Mouse (Mus musculus): Measurements from ENCODE around the gene Crk. TPM values are rescaled to one million over a fixed set of nuclear protein-coding genes. Genes with fewer than 3 reads are reported as not detected.

The Crk gene
- total and polyA plus RNA-seq, 2 experiments from 2014 or later = 57.0 to 88.4 TPM

DNA sequence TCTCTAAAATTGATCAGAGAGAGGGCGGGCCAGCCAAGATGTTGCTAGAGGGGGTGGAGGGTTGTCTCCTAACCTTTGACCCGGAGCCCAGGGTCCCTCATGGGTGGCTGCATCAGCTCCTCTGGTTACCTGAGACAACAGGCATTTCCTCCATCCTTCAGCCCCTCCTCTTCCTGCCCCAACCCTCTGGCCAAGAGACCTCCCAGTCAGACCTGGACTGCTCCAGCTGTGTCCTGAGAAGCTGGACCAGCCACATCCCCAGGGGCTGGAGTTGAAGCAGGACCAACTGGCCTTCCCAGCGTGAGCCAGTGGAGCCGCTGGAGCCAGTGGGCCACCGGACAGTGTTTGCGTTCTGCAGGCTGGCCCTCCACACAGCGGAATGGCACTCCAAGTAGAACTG lies 28.7 kb upstream of the Crk start, which contains the start of gene Myo1c:
Gene Myo1c, plus strand, starts transcription at position 194 of the 400 bp plus-strand sequence.
- DNase-seq (ENCODE audit: low spot score) (peak; percentile 32), ATAC-seq (ENCODE audit: insufficient read depth, low read depth) (no peak)
- H3K36me3 ChIP-seq (replicated peaks; ENCODE audit: control insufficient read depth, insufficient read depth, low read length) = peaks cover 3% of the 10 kb centered on the region; the same call in 1 of the 2 replicates
- peak within 1 kb of the TSS; percentile 95 for H3K27ac ChIP-seq (ENCODE audit: low read depth)
- TF ChIP-seq CTCF (IDR thresholded peaks at IDR 0.05; ENCODE audit: low read depth) (no peak), EP300 (IDR thresholded peaks at IDR 0.05; ENCODE audit: low read depth) (no peak)
- H3K4me3 ChIP-seq (ENCODE audit: low read depth, low read length) = peak within 1 kb of the TSS; percentile 77
- WGBS = 59% methylated on average over 7 of the region's 7 CpGs
- no peaks in the 10 kb centered on the region for H3K27me3 ChIP-seq (ENCODE audit: control insufficient read depth, insufficient read depth, low read length)
- peak within 1 kb of the TSS; percentile 83 for H3K9ac ChIP-seq (replicated peaks; ENCODE audit: low read depth, low read length)
- H3K4me2 ChIP-seq (ENCODE audit: low read depth, low read length) = peak within 1 kb of the TSS; percentile 81
- H3K4me1 ChIP-seq (ENCODE audit: control insufficient read depth, insufficient read depth) = peaks cover 47% of the 10 kb centered on the region
- no peaks in the 10 kb centered on the region for H3K9me3 ChIP-seq (replicated peaks; ENCODE audit: control insufficient read depth, low read length)

DNA sequence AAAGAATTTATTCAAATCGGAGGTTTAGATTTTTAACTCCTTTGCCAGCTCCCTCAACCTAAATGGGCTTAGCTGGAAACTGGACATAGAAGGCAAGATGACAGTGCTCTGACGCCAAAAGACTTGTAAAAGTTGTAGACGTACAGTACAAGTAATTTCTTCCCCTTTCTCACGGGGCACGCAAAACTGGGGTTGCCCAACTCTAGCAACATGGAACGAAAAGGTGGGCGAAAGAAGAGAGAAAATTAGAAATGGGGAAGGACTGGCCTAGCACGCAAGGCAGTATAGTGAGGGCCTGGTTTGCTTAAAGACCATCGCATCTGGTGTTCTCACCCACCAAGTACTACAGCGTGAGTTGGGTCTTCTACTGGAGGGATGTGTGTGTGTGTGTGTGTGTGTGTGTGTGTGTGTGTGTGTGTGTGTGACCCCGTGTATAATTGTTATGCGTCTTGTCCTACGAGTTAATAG lies 28.1 kb upstream of the Crk start:
- DNase-seq (ENCODE audit: low spot score) = no peak
- H3K9me3 ChIP-seq (replicated peaks; ENCODE audit: control insufficient read depth, low read length) = no peaks in the 10 kb centered on the region
- ATAC-seq (ENCODE audit: insufficient read depth, low read depth) = no peak
- 37% methylated on average over 13 of the region's 13 CpGs for WGBS
- no peak for TF ChIP-seq CTCF (IDR thresholded peaks at IDR 0.05; ENCODE audit: low read depth)
- no peak for TF ChIP-seq EP300 (IDR thresholded peaks at IDR 0.05; ENCODE audit: low read depth)
- H3K36me3 ChIP-seq (replicated peaks; ENCODE audit: control insufficient read depth, insufficient read depth, low read length) = no peaks in the 10 kb centered on the region
- peak overlapping the region; percentile 81 for H3K4me2 ChIP-seq (ENCODE audit: low read depth, low read length)
- H3K27ac ChIP-seq (ENCODE audit: low read depth) = peak overlapping the region; percentile 95
- peak overlapping the region; percentile 83 for H3K9ac ChIP-seq (replicated peaks; ENCODE audit: low read depth, low read length)
- peaks cover 47% of the 10 kb centered on the region for H3K4me1 ChIP-seq (ENCODE audit: control insufficient read depth, insufficient read depth)
- H3K27me3 ChIP-seq (ENCODE audit: control insufficient read depth, insufficient read depth, low read length) = no peaks in the 10 kb centered on the region
- H3K4me3 ChIP-seq (ENCODE audit: low read depth, low read length) = peak overlapping the region; percentile 77

DNA sequence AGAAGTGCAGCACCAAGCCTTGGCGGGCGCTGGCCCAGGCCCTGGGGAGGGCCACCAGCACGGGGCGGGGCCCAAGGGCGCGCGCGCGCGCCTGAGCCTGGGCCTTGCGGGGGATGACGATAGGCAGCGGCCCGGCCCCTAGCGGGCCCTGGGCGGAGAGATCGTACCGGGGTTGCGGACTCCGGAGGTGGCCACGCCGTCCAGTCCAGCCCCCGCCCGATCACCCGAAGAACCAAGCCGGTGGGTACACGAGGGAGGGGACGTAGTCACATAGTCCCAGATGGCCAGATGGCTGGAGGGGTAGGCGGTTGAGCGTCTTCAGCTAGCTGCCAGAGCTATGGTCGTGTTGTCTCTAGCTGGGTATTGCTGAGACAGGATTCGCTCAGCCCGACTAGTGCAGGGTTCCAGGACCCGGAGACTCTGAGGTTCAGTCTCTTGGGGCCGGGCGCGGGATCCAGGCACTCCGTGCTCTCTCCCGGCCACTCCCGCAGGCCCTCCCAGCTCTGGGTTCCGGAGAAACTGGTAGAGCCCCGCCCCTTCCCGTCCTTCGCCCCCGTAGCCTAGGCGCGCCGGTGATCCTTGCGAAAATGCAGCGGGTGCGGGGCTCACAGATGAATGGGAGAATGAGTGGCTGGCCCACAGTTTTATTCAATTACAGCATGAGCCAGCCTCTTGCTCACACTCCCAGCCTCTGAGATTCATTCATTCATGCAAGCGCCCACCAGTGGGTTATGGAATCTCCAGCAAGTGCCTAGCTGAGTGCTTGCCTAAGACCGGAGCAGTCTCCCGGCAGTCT lies 27.4 kb upstream of the Crk start:
- H3K36me3 ChIP-seq (replicated peaks; ENCODE audit: control insufficient read depth, insufficient read depth, low read length) = no peaks in the 10 kb centered on the region

DNA sequence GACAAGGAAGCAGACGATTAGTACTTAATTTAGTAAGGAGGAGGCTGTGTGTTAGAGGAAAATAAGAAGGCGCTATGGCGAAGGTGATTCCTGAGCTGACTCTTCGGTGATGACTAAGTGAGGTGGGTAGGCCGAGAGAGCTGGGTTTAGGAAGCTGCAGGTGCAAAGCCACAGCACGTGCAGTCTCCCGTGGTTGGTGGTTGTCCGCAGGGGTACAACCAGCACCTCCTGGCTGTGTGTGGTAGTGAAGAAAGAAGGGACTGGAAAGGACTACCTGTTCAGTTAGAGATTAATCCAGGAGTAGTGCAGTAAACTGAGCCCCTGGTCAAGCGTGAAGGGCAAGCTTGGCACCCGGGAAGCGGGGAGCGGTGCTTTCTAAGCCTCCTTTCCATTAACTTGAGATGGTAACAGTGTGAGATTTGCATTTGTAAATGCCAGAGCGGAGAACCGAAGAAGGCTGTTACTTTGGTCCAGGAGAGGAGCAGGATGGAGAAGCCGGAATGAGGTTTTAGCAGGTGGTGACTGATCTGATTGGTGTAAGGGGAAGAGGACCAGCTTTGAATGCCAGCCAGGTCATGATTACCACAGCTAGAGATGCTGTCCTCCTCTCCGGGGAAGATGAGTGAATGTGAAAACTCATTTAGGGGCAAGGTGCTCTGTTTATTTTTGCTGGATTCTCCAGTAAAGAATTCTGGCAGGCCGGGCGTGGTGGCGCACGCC lies 26.7 kb upstream of the Crk start:
- Histone ChIP-seq H3K27me3 (ENCODE audit: control insufficient read depth, insufficient read depth, low read length) (no peaks in the 10 kb centered on the region), H3K4me2 (ENCODE audit: low read depth, low read length) (peak overlapping the region; percentile 81), H3K4me1 (ENCODE audit: control insufficient read depth, insufficient read depth) (peaks cover 51% of the 10 kb centered on the region), H3K36me3 (replicated peaks; ENCODE audit: control insufficient read depth, insufficient read depth, low read length) (peaks cover 3% of the 10 kb centered on the region; the same call in 1 of the 2 replicates), H3K4me3 (ENCODE audit: low read depth, low read length) (peak overlapping the region; percentile 77), H3K9me3 (replicated peaks; ENCODE audit: control insufficient read depth, low read length) (no peaks in the 10 kb centered on the region), H3K27ac (ENCODE audit: low read depth) (peak overlapping the region; percentile 95), H3K9ac (replicated peaks; ENCODE audit: low read depth, low read length) (peak overlapping the region; percentile 83)
- TF ChIP-seq CTCF (IDR thresholded peaks at IDR 0.05; ENCODE audit: low read depth) (no peak), EP300 (IDR thresholded peaks at IDR 0.05; ENCODE audit: low read depth) (no peak)
- DNase-seq (ENCODE audit: low spot score) (no peak), ATAC-seq (ENCODE audit: insufficient read depth, low read depth) (no peak)
- WGBS = 28% methylated on average over 20 of the region's 20 CpGs

More for the DNA sequence above, 27.4 kb upstream of the Crk start:
- Histone ChIP-seq H3K27ac (ENCODE audit: low read depth) (peak overlapping the region; percentile 95), H3K4me2 (ENCODE audit: low read depth, low read length) (peak overlapping the region; percentile 81), H3K4me3 (ENCODE audit: low read depth, low read length) (peak overlapping the region; percentile 77), H3K27me3 (ENCODE audit: control insufficient read depth, insufficient read depth, low read length) (no peaks in the 10 kb centered on the region), H3K4me1 (ENCODE audit: control insufficient read depth, insufficient read depth) (peaks cover 47% of the 10 kb centered on the region), H3K9ac (replicated peaks; ENCODE audit: low read depth, low read length) (peak overlapping the region; percentile 83), H3K9me3 (replicated peaks; ENCODE audit: control insufficient read depth, low read length) (no peaks in the 10 kb centered on the region)
- ATAC-seq (ENCODE audit: insufficient read depth, low read depth) (peak; percentile 39), DNase-seq (ENCODE audit: low spot score) (peak; percentile 79)
- WGBS = 0% methylated on average over 54 of the region's 54 CpGs
- TF ChIP-seq EP300 (IDR thresholded peaks at IDR 0.05; ENCODE audit: low read depth) (no peak), CTCF (IDR thresholded peaks at IDR 0.05; ENCODE audit: low read depth) (no peak)

DNA sequence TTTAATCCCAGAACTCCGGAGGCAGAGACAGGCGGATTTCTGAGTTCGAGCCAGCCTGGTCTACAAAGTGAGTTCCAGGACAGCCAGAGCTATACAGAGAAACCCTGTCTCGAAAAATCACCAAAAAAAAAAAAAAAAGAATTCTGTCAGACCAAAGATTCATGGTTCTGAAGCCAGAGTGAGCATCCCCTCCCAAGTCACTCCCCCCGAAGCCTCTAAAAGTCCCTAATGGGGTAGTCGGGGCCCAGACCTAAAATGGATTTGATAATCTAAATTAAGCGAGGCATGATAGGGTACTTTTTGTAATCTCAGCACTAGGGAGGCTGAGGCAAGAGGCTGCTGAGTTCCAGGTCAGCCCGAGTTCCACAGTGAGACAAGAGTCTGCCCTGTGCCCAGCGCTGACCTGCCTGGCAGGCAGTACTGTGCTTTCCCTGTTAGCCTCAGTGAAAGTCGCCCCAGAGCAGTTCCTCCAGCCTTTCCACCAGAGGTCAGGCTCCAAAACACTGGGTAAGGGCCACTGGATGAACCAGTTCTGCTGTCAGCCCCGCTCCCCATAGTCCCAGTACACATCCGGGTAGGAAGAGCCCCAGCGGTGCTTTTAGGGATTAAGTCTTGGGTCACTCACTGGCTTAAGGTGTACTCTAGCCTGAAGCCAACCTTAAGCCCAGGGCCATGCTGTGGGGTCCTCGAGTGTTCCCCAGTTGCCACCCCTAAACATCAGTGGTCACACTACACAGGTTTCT lies 25.9 kb upstream of the Crk start:
- H3K9ac ChIP-seq (replicated peaks; ENCODE audit: low read depth, low read length) = peak overlapping the region; percentile 36
- H3K27me3 ChIP-seq (ENCODE audit: control insufficient read depth, insufficient read depth, low read length) = no peaks in the 10 kb centered on the region
- no peaks in the 10 kb centered on the region for H3K9me3 ChIP-seq (replicated peaks; ENCODE audit: control insufficient read depth, low read length)
- H3K4me3 ChIP-seq (ENCODE audit: low read depth, low read length) = peak overlapping the region; percentile 53
- peak; percentile 18 for DNase-seq (ENCODE audit: low spot score)
- no peak for ATAC-seq (ENCODE audit: insufficient read depth, low read depth)
- peak overlapping the region; percentile 81 for H3K4me2 ChIP-seq (ENCODE audit: low read depth, low read length)
- H3K27ac ChIP-seq (ENCODE audit: low read depth) = peak overlapping the region; percentile 98
- H3K36me3 ChIP-seq (replicated peaks; ENCODE audit: control insufficient read depth, insufficient read depth, low read length) = peaks cover 10% of the 10 kb centered on the region
- H3K4me1 ChIP-seq (ENCODE audit: control insufficient read depth, insufficient read depth) = peaks cover 46% of the 10 kb centered on the region
- TF ChIP-seq EP300 (IDR thresholded peaks at IDR 0.05; ENCODE audit: low read depth) (no peak), CTCF (IDR thresholded peaks at IDR 0.05; ENCODE audit: low read depth) (peak; percentile 11; the same call in 1 of the 2 replicates)
- 36% methylated on average over 14 of the region's 14 CpGs for WGBS

Measured in heart, postnatal 0 days (tissue).